Mouse (Mus musculus): ENCODE measurements around the gene Gsdma.
A peak's percentile ranks its signal among the peaks of the same experiment; 100 is the strongest.

- TF ChIP-seq CTCF (IDR thresholded peaks at IDR 0.05; ENCODE audit: insufficient read depth, low read depth, low read length), result peak; percentile 63
- no peak for TF ChIP-seq POLR2A (IDR thresholded peaks at IDR 0.05; ENCODE audit: insufficient read depth, low read depth, low read length)
These were observed 46.4 kb downstream of the Gsdma start for GRCm38 (mm10) chr11:98710416-98711045.

All from olfactory bulb, adult 2 months (tissue).